Mouse (Mus musculus) layer of hippocampus, adult 18-20 months (tissue): ENCODE results near the gene Terb2. TPM values are rescaled to one million over a fixed set of nuclear protein-coding genes. Genes with fewer than 3 reads are reported as not detected.
A peak's percentile ranks its signal among the peaks of the same experiment; 100 is the strongest.
"Not testable (repeated sequence)": the region's sequence is repeated elsewhere in the genome, so short reads cannot be mapped to it uniquely, and the experiment has no call there.

Source experiments
- DNase-seq, 2 experiments: peaks; one replicate each; pipeline ENCODE4 v3.0.0; 2022; ENCODE audit warnings: low spot score in 2 of 2
- total RNA-seq, 2 experiments: library from RNA; stranded (reverse); gene quantifications; 2 replicates each; pipeline ENCODE4 v1.2.3; 2021

The Terb2 gene
- total RNA-seq, 2 experiments from 2014 or later = not detected

GRCm38 (mm10) chr2:122161542-122161941 is 24.5 kb upstream of the Terb2 start:
- DNase-seq = no peak

GRCm38 (mm10) chr2:122162529-122162928 is 23.5 kb upstream of the Terb2 start:
- no peak for DNase-seq

- no peak for DNase-seq
Observed at GRCm38 (mm10) chr2:122163430-122164195, 22.5 kb upstream of the Terb2 start.

GRCm38 (mm10) chr2:122164293-122164692 is 21.8 kb upstream of the Terb2 start:
- DNase-seq = no peak

GRCm38 (mm10) chr2:122171292-122171691 is 14.8 kb upstream of the Terb2 start:
- DNase-seq = no peak

- peak in 1 of 2 experiments; percentile 20 for DNase-seq
Observed at GRCm38 (mm10) chr2:122172188-122172587, 13.9 kb upstream of the Terb2 start.

- no peak for DNase-seq
Observed at GRCm38 (mm10) chr2:122180051-122180822, 5.8 kb upstream of the Terb2 start.

GRCm38 (mm10) chr2:122185086-122185485 is 986 bp upstream of the Terb2 start:
- no peak for DNase-seq

GRCm38 (mm10) chr2:122186751-122187150 is 679 bp downstream of the Terb2 start:
- DNase-seq = no peak

GRCm38 (mm10) chr2:122191849-122192248 is 5.8 kb downstream of the Terb2 start:
- no peak for DNase-seq

GRCm38 (mm10) chr2:122194509-122194929 is 8.4 kb downstream of the Terb2 start:
- peak in 1 of 2 experiments; percentile 64 for DNase-seq

GRCm38 (mm10) chr2:122201501-122201900 is 15.4 kb downstream of the Terb2 start:
- DNase-seq = no peak

- DNase-seq = no peak
Observed at GRCm38 (mm10) chr2:122206440-122207107, 20.5 kb downstream of the Terb2 start.

- DNase-seq = no peak
Observed at GRCm38 (mm10) chr2:122210534-122211228, 24.6 kb downstream of the Terb2 start.

- not testable (repeated sequence) for DNase-seq
Observed at GRCm38 (mm10) chr2:122217075-122217474, 31.0 kb downstream of the Terb2 start.

- DNase-seq = no peak
Observed at GRCm38 (mm10) chr2:122218234-122218633, 32.2 kb downstream of the Terb2 start.

GRCm38 (mm10) chr2:122221378-122221777 is 35.3 kb downstream of the Terb2 start:
- DNase-seq = no peak

GRCm38 (mm10) chr2:122221798-122222197 is 35.7 kb downstream of the Terb2 start:
- no peak for DNase-seq

GRCm38 (mm10) chr2:122222272-122222671 is 36.2 kb downstream of the Terb2 start:
- no peak for DNase-seq

- DNase-seq = no peak
Observed at GRCm38 (mm10) chr2:122223654-122224053, 37.6 kb downstream of the Terb2 start.

GRCm38 (mm10) chr2:122230395-122230794 is 44.3 kb downstream of the Terb2 start:
- no peak for DNase-seq
